In the genomic region with DNA sequence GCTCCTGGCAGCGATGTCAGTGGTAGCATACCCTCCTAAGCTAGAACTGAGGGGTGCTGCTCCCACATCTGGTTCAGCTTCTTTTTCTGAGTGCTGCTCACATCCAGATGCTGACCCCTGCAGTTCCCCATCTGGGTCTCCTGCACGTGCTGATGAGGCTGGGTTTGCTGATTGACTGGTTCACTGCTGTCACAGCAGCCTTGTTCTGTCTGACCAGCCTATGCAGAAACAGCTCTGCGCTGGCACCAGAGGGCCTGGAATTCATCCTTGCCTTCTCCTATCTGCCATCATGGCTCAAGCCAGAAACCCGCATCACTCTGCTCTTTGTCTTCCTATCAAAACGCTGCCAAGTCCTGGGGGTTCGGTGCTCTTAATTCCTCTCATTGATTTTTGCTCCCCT, we compare ENCODE assay signal across 12 mouse cellular contexts.
DNase-seq lines count a peak whose midpoint lies in the region; ATAC-seq and TF ChIP-seq lines count a peak whose summit lies in the region.
"Had no signal": no experiment of that assay in that cellular context is flagged by ENCODE, and none has a peak within 500 bp of the region (broad histone marks: within the 10 kb centered on the region; RNA-seq: fewer than 3 reads in every experiment).

No protein-coding gene starts in this region.

- H3K4me2 ChIP-seq in embryonic facial prominence, embryonic 12.5 days (replicated peaks), result no peak overlapping the region
- H3K4me2 ChIP-seq in hindbrain, embryonic 15.5 days, result 0 out of 2 replicates have a peak overlapping the region, but pooled peaks have one; percentile 3
- H3K4me2 ChIP-seq in midbrain, embryonic 15.5 days, result no peak overlapping the region

- H3K36me3 ChIP-seq in embryonic facial prominence, embryonic 12.5 days, result no peaks in the 10 kb centered on the region
- no peaks in the 10 kb centered on the region for H3K36me3 ChIP-seq in hindbrain, embryonic 15.5 days
- H3K36me3 ChIP-seq in midbrain, embryonic 15.5 days (replicated peaks), result no peaks in the 10 kb centered on the region

- H3K27me3 ChIP-seq in embryonic facial prominence, embryonic 12.5 days, result no peaks in the 10 kb centered on the region
- H3K27me3 ChIP-seq in hindbrain, embryonic 15.5 days, result no peaks in the 10 kb centered on the region
- no peaks in the 10 kb centered on the region for H3K27me3 ChIP-seq in midbrain, embryonic 15.5 days (replicated peaks)

- intact Hi-C loops in left cerebral cortex, postnatal 10 days (cut with DNase I), result no loop called here

- no peak for ATAC-seq in embryonic facial prominence, embryonic 12.5 days (ENCODE audit: insufficient number of reproducible peaks, insufficient read depth, low FRiP score, low TSS enrichment)
- ATAC-seq in hindbrain, embryonic 15.5 days (ENCODE audit: low FRiP score, low read depth), result peak; percentile 50; the same call in 1 of the 2 replicates
- ATAC-seq in midbrain, embryonic 15.5 days (replicated peaks), result 0 out of 2 replicates have a peak, but pooled peaks have one; percentile 45

- DNase-seq in embryo, embryonic 11 days, result peak; percentile 47
- DNase-seq in thymus, postnatal 36 days, result no peak
- no peak for DNase-seq in lung, adult 2 months
- no peak for DNase-seq in left cerebral cortex, postnatal 10 days (ENCODE audit: extremely low spot score in 1 of 2, low spot score in 2 of 2)
- DNase-seq in layer of hippocampus, postnatal 10 days (ENCODE audit: low spot score in 2 of 2), result no peak
- DNase-seq: adrenal gland, postnatal 36 days; kidney, adult 9 months; lung, postnatal 36 days; thymus, adult 18-20 months had no signal

- 31% methylated on average over 6 of the region's 6 CpGs for WGBS in embryonic facial prominence, embryonic 12.5 days
- 18% methylated on average over 6 of the region's 6 CpGs for WGBS in hindbrain, embryonic 15.5 days
- WGBS in midbrain, embryonic 15.5 days, result 29% methylated on average over 6 of the region's 6 CpGs
- WGBS in lung, adult 2 months, result 50% methylated on average over 6 of the region's 6 CpGs

- H3K27ac ChIP-seq in embryonic facial prominence, embryonic 12.5 days, result 0 out of 2 replicates have a peak overlapping the region, but pooled peaks have one; percentile 11
- H3K27ac ChIP-seq in hindbrain, embryonic 15.5 days (replicated peaks), result peak overlapping the region; percentile 71
- H3K27ac ChIP-seq in midbrain, embryonic 15.5 days, result peak overlapping the region; percentile 1; the same call in 1 of the 2 replicates

- no peaks in the 10 kb centered on the region for H3K9me3 ChIP-seq in embryonic facial prominence, embryonic 12.5 days
- H3K9me3 ChIP-seq in hindbrain, embryonic 15.5 days, result no peaks in the 10 kb centered on the region
- no peaks in the 10 kb centered on the region for H3K9me3 ChIP-seq in midbrain, embryonic 15.5 days

- H3K4me1 ChIP-seq in embryonic facial prominence, embryonic 12.5 days, result peaks cover 26% of the 10 kb centered on the region
- peaks cover 45% of the 10 kb centered on the region for H3K4me1 ChIP-seq in hindbrain, embryonic 15.5 days (replicated peaks)
- H3K4me1 ChIP-seq in midbrain, embryonic 15.5 days, result peaks cover 33% of the 10 kb centered on the region
- no peaks in the 10 kb centered on the region for H3K4me1 ChIP-seq in lung, adult 2 months (ENCODE audit: control insufficient read depth, insufficient read depth, low read length)

- no peak for TF ChIP-seq POLR2A in lung, adult 2 months (IDR thresholded peaks at IDR 0.05; ENCODE audit: borderline replicate concordance, extremely low read depth, low read depth, low read length)

- TF ChIP-seq CTCF in lung, adult 2 months (IDR thresholded peaks at IDR 0.05; ENCODE audit: insufficient read depth, low read length), result no peak

- H3K9ac ChIP-seq in embryonic facial prominence, embryonic 12.5 days, result no peak overlapping the region
- no peak overlapping the region for H3K9ac ChIP-seq in hindbrain, embryonic 15.5 days
- H3K9ac ChIP-seq in midbrain, embryonic 15.5 days, result no peak overlapping the region

- no peak overlapping the region for H3K4me3 ChIP-seq in embryonic facial prominence, embryonic 12.5 days
- H3K4me3 ChIP-seq in hindbrain, embryonic 15.5 days, result no peak overlapping the region
- H3K4me3 ChIP-seq in midbrain, embryonic 15.5 days, result no peak overlapping the region
- H3K4me3 ChIP-seq in lung, adult 2 months (replicated peaks; ENCODE audit: extremely low read depth, low read depth, low read length), result no peak overlapping the region

Comparison
In these comparisons a context has a peak if more than half of its experiments do, and no peak if none do; other contexts are left out.
1. H3K27ac ChIP-seq: peak in every context shown above with its lines; median percentile 71 in hindbrain, embryonic 15.5 days; 11 in embryonic facial prominence, embryonic 12.5 days; 1 in midbrain, embryonic 15.5 days.